Mouse (Mus musculus) C2C12 (cell line): ENCODE measurements around the gene Gpr4. TPM values are rescaled to one million over a fixed set of nuclear protein-coding genes. Genes with fewer than 3 reads are reported as not detected.
A peak's percentile ranks its signal among the peaks of the same experiment; 100 is the strongest.

ENCODE experiments used
- H3K27me3 ChIP-seq: one replicate; pipeline ENCODE4 v1.6.1; 2011; ENCODE audit not compliant: control insufficient read depth, insufficient read depth, insufficient read length
- H3K36me3 ChIP-seq: one replicate; pipeline ENCODE4 v1.6.1; 2011; ENCODE audit not compliant: control insufficient read depth, insufficient read depth
- H3K4me3 ChIP-seq: one replicate; pipeline ENCODE4 v1.5.1; 2011; ENCODE audit warnings: mild to moderate bottlenecking, control low read depth; ENCODE audit not compliant: poor library complexity, insufficient read depth, severe bottlenecking
- H3K79me2 ChIP-seq: one replicate; pipeline ENCODE4 v1.6.1; 2011; ENCODE audit not compliant: control insufficient read depth, insufficient read depth
- H3K79me3 ChIP-seq: one replicate; pipeline ENCODE4 v1.6.1; 2011; ENCODE audit warnings: low read depth, control low read depth
- H3ac ChIP-seq: one replicate; pipeline ENCODE3; 2011; ENCODE audit warnings: low read depth; ENCODE audit not compliant: control insufficient read depth, insufficient read length
- CEBPB ChIP-seq: IDR thresholded peaks from one replicate; pipeline ENCODE4 v1.6.1; 2011; ENCODE audit warnings: low read depth, mild to moderate bottlenecking, control low read depth, moderate library complexity
- CTCF ChIP-seq: IDR thresholded peaks from one replicate; pipeline ENCODE4 v1.5.1; 2011; ENCODE audit not compliant: control insufficient read depth, insufficient read depth, insufficient read length
- FOSL1 ChIP-seq: IDR thresholded peaks from one replicate; pipeline ENCODE4 v1.8.0; 2011; ENCODE audit warnings: mild to moderate bottlenecking, low read length; ENCODE audit not compliant: poor library complexity, insufficient read depth, severe bottlenecking
- MAX ChIP-seq: IDR thresholded peaks from one replicate; pipeline ENCODE4 v1.6.1; 2011; ENCODE audit warnings: mild to moderate bottlenecking, control low read depth
- MYOD1 ChIP-seq: IDR thresholded peaks from one replicate; pipeline ENCODE4 v1.6.1; 2011; ENCODE audit warnings: low read depth; ENCODE audit not compliant: control insufficient read depth, insufficient read length
- MYOG ChIP-seq: IDR thresholded peaks from one replicate; pipeline ENCODE4 v1.6.1; 2011; ENCODE audit not compliant: control insufficient read depth, insufficient read length; ENCODE audit errors: extremely low read depth
- USF1 ChIP-seq: IDR thresholded peaks from one replicate; pipeline ENCODE4 v1.6.1; 2011; ENCODE audit warnings: low read depth, mild to moderate bottlenecking, control low read depth, moderate library complexity
- polyA plus RNA-seq: library from polyadenylated mRNA; unstranded; fragments of >200 nt; fragmentation: generic; extraction: Trizol; gene quantifications from one replicate; pipeline ENCODE4 v1.2.1, GENCODE M21; 2012; ENCODE audit warnings: missing spikeins

The Gpr4 gene
- polyA plus RNA-seq, 1 experiment, result 0.05 TPM

DNA sequence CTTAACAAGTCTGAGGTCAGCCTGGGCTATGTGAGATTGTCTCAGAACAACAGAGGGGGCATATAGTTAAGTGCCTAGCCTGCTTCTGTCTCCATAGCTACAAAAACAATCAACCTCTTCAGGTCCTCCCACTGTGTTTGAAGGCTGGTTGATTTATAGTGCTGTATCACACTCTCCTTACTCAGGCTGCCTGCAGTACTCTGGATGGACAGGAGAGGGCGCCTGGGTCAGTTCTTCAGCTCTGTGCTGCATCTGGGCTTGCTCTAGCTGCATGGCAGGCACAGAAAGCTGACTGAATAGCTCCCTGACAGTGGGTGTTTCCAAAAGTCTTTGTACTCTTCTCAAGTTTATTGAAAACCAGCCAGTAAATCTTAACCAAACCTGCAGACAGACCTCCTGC is 27.1 kb downstream of the Gpr4 start:
- Histone ChIP-seq H3ac (no peak overlapping the region), H3K79me2 (peaks cover 72% of the 10 kb centered on the region), H3K79me3 (peaks cover 22% of the 10 kb centered on the region), H3K27me3 (no peaks in the 10 kb centered on the region), H3K36me3 (no peaks in the 10 kb centered on the region), H3K4me3 (no peak overlapping the region)
- TF ChIP-seq CTCF (peak; percentile 55), FOSL1 (no peak)

DNA sequence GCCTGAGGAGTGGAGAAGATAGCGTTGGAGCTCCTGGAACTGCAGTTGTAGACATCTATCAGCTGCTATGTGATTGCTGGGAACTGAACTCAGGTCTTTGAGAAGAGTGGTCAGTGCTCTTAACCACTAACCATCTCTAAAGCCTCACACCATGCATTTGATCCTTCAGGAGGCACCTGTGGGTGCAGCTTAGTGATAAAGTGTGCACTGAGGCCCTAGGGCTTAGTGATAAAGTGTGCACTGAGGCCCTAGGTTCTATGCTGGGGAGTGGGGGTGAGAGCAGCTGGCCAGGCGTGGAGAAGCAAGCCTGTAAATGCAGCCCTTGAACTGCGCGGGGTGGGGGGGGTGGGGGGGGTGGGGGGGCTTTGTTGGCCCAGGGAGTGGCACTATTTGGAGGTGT is 27.6 kb downstream of the Gpr4 start:
- Histone ChIP-seq H3K36me3 (no peaks in the 10 kb centered on the region), H3K4me3 (no peak overlapping the region), H3K79me2 (peaks cover 68% of the 10 kb centered on the region), H3ac (no peak overlapping the region), H3K79me3 (peaks cover 20% of the 10 kb centered on the region), H3K27me3 (no peaks in the 10 kb centered on the region)
- TF ChIP-seq USF1, result no peak
- TF ChIP-seq CTCF, result no peak
- TF ChIP-seq CEBPB, result no peak
- TF ChIP-seq MAX, result no peak
- TF ChIP-seq FOSL1, result no peak
- no peak for TF ChIP-seq MYOG
- TF ChIP-seq MYOD1, result no peak

GRCm38 (mm10) chr7:19240905-19241463 is 28.6 kb downstream of the Gpr4 start:
- no peaks in the 10 kb centered on the region for H3K27me3 ChIP-seq
- no peak overlapping the region for H3ac ChIP-seq
- peaks cover 16% of the 10 kb centered on the region for H3K79me3 ChIP-seq
- H3K79me2 ChIP-seq, result peaks cover 58% of the 10 kb centered on the region
- H3K36me3 ChIP-seq, result no peaks in the 10 kb centered on the region
- H3K4me3 ChIP-seq, result no peak overlapping the region
- TF ChIP-seq USF1 (no peak), MAX (no peak), CTCF (no peak), CEBPB (no peak), MYOD1 (no peak), MYOG (no peak), FOSL1 (no peak)

GRCm38 (mm10) chr7:19242005-19242404 is 29.7 kb downstream of the Gpr4 start:
- Histone ChIP-seq H3K27me3 (no peaks in the 10 kb centered on the region), H3K4me3 (no peak overlapping the region), H3K36me3 (no peaks in the 10 kb centered on the region), H3K79me2 (peaks cover 49% of the 10 kb centered on the region), H3ac (no peak overlapping the region), H3K79me3 (peaks cover 13% of the 10 kb centered on the region)
- TF ChIP-seq MYOD1, result no peak
- TF ChIP-seq USF1, result no peak
- TF ChIP-seq MYOG, result no peak
- no peak for TF ChIP-seq FOSL1
- no peak for TF ChIP-seq CEBPB
- no peak for TF ChIP-seq CTCF

DNA sequence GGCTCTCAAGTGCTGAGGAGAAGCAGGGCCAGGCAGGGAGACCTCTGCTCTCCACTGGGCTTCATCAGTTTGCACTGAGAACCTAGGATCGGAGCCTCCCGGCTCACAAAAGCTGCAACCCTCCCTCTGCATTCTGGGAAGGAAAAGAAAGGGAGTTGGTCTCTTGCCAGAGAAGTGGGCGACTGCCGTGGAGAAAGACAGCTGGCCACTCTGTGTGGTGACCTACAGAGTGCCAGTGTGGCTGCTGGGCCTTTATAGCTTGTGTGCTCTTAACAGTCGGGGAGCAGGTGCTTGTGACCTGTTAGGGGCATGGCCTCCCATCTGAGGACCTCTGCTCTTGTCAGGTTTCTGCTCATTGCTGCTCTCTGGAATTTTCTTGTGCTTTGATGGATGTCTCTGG is 31.5 kb downstream of the Gpr4 start:
- no peaks in the 10 kb centered on the region for H3K27me3 ChIP-seq

GRCm38 (mm10) chr7:19245083-19245482 is 32.7 kb downstream of the Gpr4 start:
- H3K36me3 ChIP-seq, result peaks cover 5% of the 10 kb centered on the region
- H3K4me3 ChIP-seq, result no peak overlapping the region
- H3K27me3 ChIP-seq, result no peaks in the 10 kb centered on the region
- peaks cover 30% of the 10 kb centered on the region for H3K79me2 ChIP-seq
- peaks cover 9% of the 10 kb centered on the region for H3K79me3 ChIP-seq
- no peak for TF ChIP-seq MYOG
- no peak overlapping the region for H3ac ChIP-seq

More for the DNA sequence above, 31.5 kb downstream of the Gpr4 start:
- no peak for TF ChIP-seq CTCF
- no peak overlapping the region for H3ac ChIP-seq
- peaks cover 11% of the 10 kb centered on the region for H3K79me3 ChIP-seq
- peaks cover 42% of the 10 kb centered on the region for H3K79me2 ChIP-seq
- no peak overlapping the region for H3K4me3 ChIP-seq
- H3K36me3 ChIP-seq, result peaks cover 5% of the 10 kb centered on the region
